Mouse (Mus musculus) embryonic facial prominence, embryonic 15.5 days (tissue): ENCODE data around the gene Sebox. TPM values are rescaled to one million over a fixed set of nuclear protein-coding genes. Genes with fewer than 3 reads are reported as not detected.

Experiments
- ATAC-seq: fragments of 200-750 bp; cut with Nextera tagmentation; 2 replicates; pipeline ENCODE4 v1.8.0; 2017; ENCODE audit warnings: low read depth, moderate TSS enrichment; ENCODE audit not compliant: insufficient number of reproducible peaks, low FRiP score, low TSS enrichment
- H3K27ac ChIP-seq: fragments of 300-500 bp; sonication (generic); replicated peaks from 2 replicates; pipeline ENCODE4 v1.5.1; 2015; ENCODE audit warnings: mild to moderate bottlenecking, inconsistent platforms
- H3K27me3 ChIP-seq: fragments of 300-500 bp; sonication (generic); 2 replicates; pipeline ENCODE4 v1.6.1; 2015; ENCODE audit warnings: inconsistent platforms
- H3K36me3 ChIP-seq: fragments of 300-500 bp; sonication (generic); 2 replicates; pipeline ENCODE4 v1.6.1; 2015; ENCODE audit warnings: mild to moderate bottlenecking, inconsistent platforms
- H3K4me1 ChIP-seq: fragments of 300-500 bp; sonication (generic); 2 replicates; pipeline ENCODE4 v1.6.1; 2015; ENCODE audit warnings: inconsistent platforms
- H3K4me2 ChIP-seq: fragments of 300-500 bp; sonication (generic); replicated peaks from 2 replicates; pipeline ENCODE4 v1.6.1; 2015; ENCODE audit warnings: mild to moderate bottlenecking, inconsistent platforms
- H3K4me3 ChIP-seq: fragments of 300-500 bp; sonication (generic); replicated peaks from 2 replicates; pipeline ENCODE4 v1.5.1; 2015; ENCODE audit warnings: mild to moderate bottlenecking, inconsistent platforms
- H3K9ac ChIP-seq: fragments of 300-500 bp; sonication (generic); 2 replicates; pipeline ENCODE4 v1.6.1; 2015; ENCODE audit warnings: inconsistent platforms
- H3K9me3 ChIP-seq: fragments of 300-500 bp; sonication (generic); replicated peaks from 2 replicates; pipeline ENCODE4 v1.6.1; 2016; ENCODE audit warnings: inconsistent platforms
- WGBS: fragments of 180-500 bp; shearing (Covaris S2); methylation state at CpG from one replicate; pipeline ENCODE4 v1.1.7; 2015; 5-methylcytosine and 5-hydroxymethylcytosine counted together
- polyA plus RNA-seq: library from polyadenylated mRNA; unstranded; fragments of >200 nt; fragmentation: Nextera tagmentation; extraction: Ambion mirVana; gene quantifications from 2 replicates; pipeline ENCODE4 v1.2.1, GENCODE M21; 2015

The Sebox gene
- polyA plus RNA-seq, 1 experiment from 2014 or later = not detected

GRCm38 (mm10) chr11:78466242-78466912 lies 36.9 kb upstream of the Sebox start:
- 63% methylated on average over 23 of the region's 23 CpGs for WGBS
- Histone ChIP-seq H3K4me2 (peak overlapping the region; percentile 88), H3K36me3 (0 out of 2 replicates have a peak, but pooled peaks cover 3% of the 10 kb centered on the region), H3K27me3 (no peaks in the 10 kb centered on the region), H3K4me1 (peaks cover 17% of the 10 kb centered on the region), H3K9ac (peak overlapping the region; percentile 84; the same call in 1 of the 2 replicates), H3K9me3 (no peaks in the 10 kb centered on the region), H3K4me3 (peak overlapping the region; percentile 75), H3K27ac (peak overlapping the region; percentile 96)
- ATAC-seq = no peak

- H3K36me3 ChIP-seq = 0 out of 2 replicates have a peak, but pooled peaks cover 10% of the 10 kb centered on the region
- H3K4me2 ChIP-seq = no peak overlapping the region
- H3K9ac ChIP-seq = no peak overlapping the region
- no peaks in the 10 kb centered on the region for H3K27me3 ChIP-seq
- no peak overlapping the region for H3K27ac ChIP-seq
- ATAC-seq = no peak
- H3K4me1 ChIP-seq = peaks cover 17% of the 10 kb centered on the region
- WGBS = 79% methylated on average over 7 of the region's 7 CpGs
- H3K9me3 ChIP-seq = no peaks in the 10 kb centered on the region
- H3K4me3 ChIP-seq = no peak overlapping the region
These were observed 35.7 kb upstream of the Sebox start for GRCm38 (mm10) chr11:78467515-78467914.

GRCm38 (mm10) chr11:78467932-78468331 lies 35.3 kb upstream of the Sebox start:
- H3K4me1 ChIP-seq = peaks cover 17% of the 10 kb centered on the region
- H3K9ac ChIP-seq = no peak overlapping the region
- H3K4me2 ChIP-seq = no peak overlapping the region
- no peak overlapping the region for H3K27ac ChIP-seq
- no peaks in the 10 kb centered on the region for H3K27me3 ChIP-seq
- H3K9me3 ChIP-seq = no peaks in the 10 kb centered on the region
- H3K36me3 ChIP-seq = 0 out of 2 replicates have a peak, but pooled peaks cover 10% of the 10 kb centered on the region
- H3K4me3 ChIP-seq = no peak overlapping the region
- 34% methylated on average over 3 of the region's 3 CpGs for WGBS
- ATAC-seq = no peak

DNA sequence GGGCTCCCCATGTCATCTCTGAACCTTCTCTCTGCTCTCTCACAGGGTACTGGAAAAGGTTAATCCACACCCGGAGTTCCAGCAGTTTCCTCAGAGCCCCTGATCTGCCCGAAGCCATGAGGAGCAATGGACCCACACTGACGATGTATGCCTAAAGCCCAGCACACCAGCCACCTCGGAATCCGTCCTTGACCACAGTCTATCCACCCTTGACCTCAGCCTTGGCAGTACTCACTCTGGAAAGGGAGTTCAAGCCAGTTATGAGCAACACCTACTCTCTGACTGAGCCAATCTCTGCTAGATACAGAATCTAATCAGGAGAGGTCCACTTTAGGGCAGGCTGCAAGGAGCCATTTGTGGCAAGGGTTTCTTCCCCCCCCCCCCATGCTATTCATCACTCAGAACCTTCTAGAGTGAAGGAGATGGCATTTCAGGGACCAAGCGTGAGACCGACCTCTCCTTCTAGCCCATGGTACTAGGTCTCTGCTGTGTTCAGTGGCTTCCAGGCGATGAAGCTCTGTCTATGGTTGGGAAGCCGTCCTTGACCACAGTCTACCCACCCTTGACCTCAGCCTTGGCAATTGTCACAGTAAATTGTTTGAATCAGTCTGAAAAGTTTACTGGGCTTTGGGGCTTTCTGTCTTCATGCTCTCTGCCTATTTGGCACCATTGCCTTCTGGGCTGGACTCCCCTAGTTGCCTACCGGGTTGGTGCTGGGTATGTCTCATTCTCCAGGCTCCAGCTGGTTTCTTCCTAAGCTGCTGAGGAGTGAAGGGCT lies 31.7 kb upstream of the Sebox start:
- peaks cover 6% of the 10 kb centered on the region for H3K4me1 ChIP-seq
- 91% methylated on average over 10 of the region's 10 CpGs for WGBS
- H3K4me2 ChIP-seq = no peak overlapping the region
- no peaks in the 10 kb centered on the region for H3K27me3 ChIP-seq
- H3K9me3 ChIP-seq = no peaks in the 10 kb centered on the region
- ATAC-seq = no peak
- no peak overlapping the region for H3K9ac ChIP-seq
- 0 out of 2 replicates have a peak, but pooled peaks cover 10% of the 10 kb centered on the region for H3K36me3 ChIP-seq
- no peak overlapping the region for H3K4me3 ChIP-seq
- no peak overlapping the region for H3K27ac ChIP-seq

DNA sequence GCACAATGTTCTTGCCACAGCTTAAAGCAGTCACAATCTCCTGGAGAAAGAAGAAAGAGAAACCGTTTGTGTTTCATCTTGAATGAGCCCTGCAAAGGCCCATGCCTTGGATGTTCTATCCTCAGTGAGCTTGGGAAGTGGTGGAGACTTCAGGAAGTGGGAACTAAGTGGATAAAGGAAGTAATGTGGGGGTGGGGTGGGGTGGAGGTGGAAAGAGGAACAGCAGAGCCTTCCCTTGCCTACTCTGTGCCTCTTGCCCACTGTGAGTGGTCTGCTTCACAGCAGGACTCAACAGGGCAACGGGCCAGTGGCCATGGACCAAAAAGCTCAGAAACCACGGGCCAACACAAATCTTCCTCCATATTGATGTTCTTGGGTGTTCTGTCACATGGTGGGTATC lies 28.0 kb upstream of the Sebox start:
- no peak for ATAC-seq

GRCm38 (mm10) chr11:78483639-78484038 lies 19.6 kb upstream of the Sebox start:
- no peak for ATAC-seq
- Histone ChIP-seq H3K36me3 (no peaks in the 10 kb centered on the region), H3K9me3 (no peaks in the 10 kb centered on the region), H3K9ac (no peak overlapping the region), H3K4me2 (no peak overlapping the region), H3K4me3 (no peak overlapping the region), H3K4me1 (no peaks in the 10 kb centered on the region), H3K27me3 (peaks cover 37% of the 10 kb centered on the region), H3K27ac (no peak overlapping the region)
- 57% methylated on average over 7 of the region's 7 CpGs for WGBS

More for the DNA sequence above, 28.0 kb upstream of the Sebox start:
- Histone ChIP-seq H3K4me2 (no peak overlapping the region), H3K27me3 (no peaks in the 10 kb centered on the region), H3K36me3 (0 out of 2 replicates have a peak, but pooled peaks cover 10% of the 10 kb centered on the region), H3K9ac (no peak overlapping the region), H3K4me1 (no peaks in the 10 kb centered on the region), H3K9me3 (no peaks in the 10 kb centered on the region), H3K27ac (no peak overlapping the region), H3K4me3 (no peak overlapping the region)
- WGBS = 80% methylated on average over 3 of the region's 3 CpGs

- H3K27ac ChIP-seq = no peak overlapping the region
- ATAC-seq = no peak
- H3K36me3 ChIP-seq = no peaks in the 10 kb centered on the region
- peaks cover 65% of the 10 kb centered on the region for H3K27me3 ChIP-seq
- no peak overlapping the region for H3K9ac ChIP-seq
- H3K4me2 ChIP-seq = no peak overlapping the region
- H3K4me1 ChIP-seq = peaks cover 7% of the 10 kb centered on the region
- WGBS = 5% methylated on average over 8 of the region's 8 CpGs
- H3K9me3 ChIP-seq = no peaks in the 10 kb centered on the region
- H3K4me3 ChIP-seq = no peak overlapping the region
These were observed 15.1 kb upstream of the Sebox start for GRCm38 (mm10) chr11:78488168-78488567.

DNA sequence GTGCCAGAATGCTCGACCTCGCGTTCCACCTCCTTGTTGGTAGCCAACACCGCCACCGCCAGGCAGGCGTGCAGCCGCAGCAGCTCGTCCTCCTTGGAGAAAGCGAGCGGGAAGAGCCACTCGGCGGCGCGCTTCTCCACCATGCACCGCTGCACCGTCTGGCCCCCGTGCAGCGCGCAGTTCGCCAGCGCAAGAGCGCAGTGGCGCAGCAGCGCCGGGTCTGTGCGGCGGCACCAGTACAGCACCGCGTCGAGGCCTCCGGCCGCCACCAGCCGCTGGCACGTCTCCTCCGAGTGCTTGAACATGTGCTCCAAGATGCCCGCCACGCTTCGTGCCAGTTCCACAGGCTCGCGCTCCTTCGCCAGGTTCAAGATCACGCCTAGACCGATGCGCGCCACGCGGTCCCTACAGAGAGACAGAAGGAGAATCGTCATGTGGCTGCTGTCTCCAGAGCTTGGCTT lies 12.4 kb upstream of the Sebox start:
- Histone ChIP-seq H3K36me3 (no peaks in the 10 kb centered on the region), H3K27me3 (peaks cover 78% of the 10 kb centered on the region), H3K4me2 (peak overlapping the region; percentile 47), H3K9ac (no peak overlapping the region), H3K27ac (no peak overlapping the region), H3K4me1 (peaks cover 7% of the 10 kb centered on the region), H3K4me3 (peak overlapping the region; percentile 29), H3K9me3 (no peaks in the 10 kb centered on the region)
- ATAC-seq = no peak; the same call in 1 of the 2 replicates
- WGBS = 8% methylated on average over 48 of the region's 48 CpGs

DNA sequence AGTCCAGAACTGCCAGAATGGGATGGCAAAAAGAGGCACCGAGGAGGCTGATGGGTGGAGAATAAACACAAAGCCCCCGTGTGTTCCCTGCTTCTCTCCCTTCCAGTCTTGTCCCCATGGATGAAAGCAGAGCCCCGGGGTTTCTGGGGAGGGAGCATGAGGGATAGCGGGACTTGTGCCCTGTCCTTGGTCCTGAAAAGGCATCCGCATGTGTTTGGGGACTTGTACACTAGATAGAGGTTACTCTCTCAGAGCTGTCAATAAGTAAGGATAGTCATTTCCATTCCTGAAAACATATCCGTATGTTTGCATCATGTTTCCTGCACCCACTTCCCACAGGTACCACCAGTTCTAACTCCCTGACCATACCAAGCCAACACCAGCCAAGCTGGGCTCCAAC lies 7.3 kb upstream of the Sebox start:
- 3% methylated on average over 6 of the region's 6 CpGs for WGBS
- H3K9ac ChIP-seq = no peak overlapping the region
- H3K4me3 ChIP-seq = no peak overlapping the region
- peaks cover 65% of the 10 kb centered on the region for H3K27me3 ChIP-seq
- no peaks in the 10 kb centered on the region for H3K36me3 ChIP-seq
- peaks cover 19% of the 10 kb centered on the region for H3K4me1 ChIP-seq
- no peak for ATAC-seq
- H3K27ac ChIP-seq = no peak overlapping the region
- H3K4me2 ChIP-seq = no peak overlapping the region
- no peaks in the 10 kb centered on the region for H3K9me3 ChIP-seq

DNA sequence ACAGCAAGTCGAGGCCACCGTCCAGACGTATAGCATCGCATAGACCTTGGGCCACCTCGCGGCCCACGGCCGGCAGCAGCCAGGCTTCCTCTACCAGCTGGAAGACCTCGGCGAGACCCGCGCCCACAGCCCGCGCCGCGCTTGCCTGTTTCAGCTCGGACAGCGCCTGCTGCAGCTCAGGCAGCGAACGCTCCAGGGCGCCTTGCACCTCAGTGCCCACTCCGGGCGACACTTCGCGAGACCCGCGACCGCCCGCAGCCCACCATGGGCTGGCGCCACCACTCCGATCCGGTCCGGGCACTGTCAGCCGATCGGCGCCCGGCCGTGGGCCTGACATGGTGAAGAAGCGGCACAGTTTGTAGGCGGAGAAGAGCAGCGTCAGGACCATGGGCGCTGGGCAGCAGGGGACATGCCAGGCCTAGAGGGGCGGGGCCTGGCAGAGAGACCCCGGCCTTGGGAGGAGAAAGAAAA lies 6.1 kb upstream of the Sebox start:
- 0 out of 2 replicates have a peak overlapping the region, but pooled peaks have one; percentile 44 for H3K27ac ChIP-seq
- H3K4me1 ChIP-seq = peaks cover 18% of the 10 kb centered on the region
- H3K27me3 ChIP-seq = peaks cover 58% of the 10 kb centered on the region
- H3K9me3 ChIP-seq = no peaks in the 10 kb centered on the region
- H3K4me2 ChIP-seq = peak overlapping the region; percentile 93
- H3K36me3 ChIP-seq = no peaks in the 10 kb centered on the region
- H3K9ac ChIP-seq = peak overlapping the region; percentile 2; the same call in 1 of the 2 replicates
- peak overlapping the region; percentile 53 for H3K4me3 ChIP-seq
- no peak for ATAC-seq
- WGBS = under 1% methylated on average over 44 of the region's 44 CpGs
